Mouse (Mus musculus) brown adipose tissue, adult 24 weeks (tissue): ENCODE data around the gene Ndufb4. TPM values are rescaled to one million over a fixed set of nuclear protein-coding genes. Genes with fewer than 3 reads are reported as not detected.

Experiments
- H3K27ac ChIP-seq: fragments of 200-500 bp; replicated peaks from 2 replicates; pipeline ENCODE4 v1.5.1; 2012; ENCODE audit warnings: low read depth, mild to moderate bottlenecking, low read length
- H3K4me1 ChIP-seq: fragments of 200-500 bp; 2 replicates; pipeline ENCODE4 v1.6.1; 2012; ENCODE audit warnings: low read length, mixed read lengths; ENCODE audit not compliant: control insufficient read depth, insufficient read depth, insufficient read length
- H3K4me3 ChIP-seq: fragments of 200-500 bp; 2 replicates; pipeline ENCODE4 v1.5.1; 2012; ENCODE audit warnings: low read depth, mild to moderate bottlenecking, low read length, moderate library complexity; ENCODE audit not compliant: insufficient read depth
- polyA plus RNA-seq: library from polyadenylated mRNA; stranded (reverse); fragments of >200 nt; gene quantifications from 2 replicates; pipeline ENCODE4 v1.2.4, GENCODE M21; 2012; ENCODE audit not compliant: missing spikeins, insufficient read depth, insufficient read length

Ndufb4 gene
- polyA plus RNA-seq, 1 experiment: 1,040 TPM

DNA sequence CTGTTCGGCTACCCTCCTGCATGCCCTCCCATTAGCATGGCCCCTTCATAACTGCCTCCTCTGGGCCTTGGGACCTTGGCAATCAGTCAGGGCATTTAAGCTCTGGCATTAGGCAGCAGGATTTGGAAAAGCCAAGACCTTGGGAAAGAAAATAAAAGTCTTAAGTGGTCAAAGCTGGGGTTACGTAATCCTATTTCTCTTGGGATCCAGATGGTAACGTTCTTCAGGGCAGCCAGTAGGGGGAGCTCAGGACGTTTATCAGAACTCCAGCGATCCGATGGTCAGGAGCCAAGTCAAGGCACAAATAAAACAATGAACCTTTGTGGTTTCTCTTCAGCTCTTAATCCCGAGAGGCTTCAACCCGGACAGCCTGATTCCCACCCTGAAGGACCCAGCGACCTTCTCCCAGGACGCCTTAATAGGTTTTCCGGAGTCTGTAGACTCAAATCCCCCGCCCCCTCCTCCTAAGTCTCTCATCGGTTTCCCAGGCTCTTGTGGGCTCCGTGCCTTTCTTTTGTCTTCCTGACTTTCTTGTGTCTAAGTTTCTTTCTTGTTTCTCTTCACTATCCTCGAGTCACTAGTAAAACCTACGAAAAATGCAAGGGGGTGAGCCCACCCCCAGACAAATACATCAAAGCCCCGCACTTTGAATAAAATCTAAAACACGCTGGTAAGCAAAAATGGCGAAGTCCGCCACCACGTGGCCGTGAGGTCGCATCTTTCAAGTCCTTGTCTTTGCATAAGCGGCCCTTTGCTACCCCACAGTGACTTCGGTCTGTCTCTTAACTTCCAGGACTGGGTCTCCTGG is 30.6 kb upstream of the Ndufb4 start:
- Histone ChIP-seq H3K4me3 (peak overlapping the region; percentile 51), H3K27ac (peak overlapping the region; percentile 53), H3K4me1 (peaks cover 10% of the 10 kb centered on the region)

GRCm38 (mm10) chr16:37684259-37684633 is 30.0 kb upstream of the Ndufb4 start:
- Histone ChIP-seq H3K27ac (peak overlapping the region; percentile 53), H3K4me1 (peaks cover 10% of the 10 kb centered on the region), H3K4me3 (peak overlapping the region; percentile 40)

- Histone ChIP-seq H3K27ac (peak overlapping the region; percentile 53; the same call in 1 of the 2 replicates), H3K4me3 (peak overlapping the region; percentile 11)
These were observed 29.2 kb upstream of the Ndufb4 start for GRCm38 (mm10) chr16:37683154-37684130.

DNA sequence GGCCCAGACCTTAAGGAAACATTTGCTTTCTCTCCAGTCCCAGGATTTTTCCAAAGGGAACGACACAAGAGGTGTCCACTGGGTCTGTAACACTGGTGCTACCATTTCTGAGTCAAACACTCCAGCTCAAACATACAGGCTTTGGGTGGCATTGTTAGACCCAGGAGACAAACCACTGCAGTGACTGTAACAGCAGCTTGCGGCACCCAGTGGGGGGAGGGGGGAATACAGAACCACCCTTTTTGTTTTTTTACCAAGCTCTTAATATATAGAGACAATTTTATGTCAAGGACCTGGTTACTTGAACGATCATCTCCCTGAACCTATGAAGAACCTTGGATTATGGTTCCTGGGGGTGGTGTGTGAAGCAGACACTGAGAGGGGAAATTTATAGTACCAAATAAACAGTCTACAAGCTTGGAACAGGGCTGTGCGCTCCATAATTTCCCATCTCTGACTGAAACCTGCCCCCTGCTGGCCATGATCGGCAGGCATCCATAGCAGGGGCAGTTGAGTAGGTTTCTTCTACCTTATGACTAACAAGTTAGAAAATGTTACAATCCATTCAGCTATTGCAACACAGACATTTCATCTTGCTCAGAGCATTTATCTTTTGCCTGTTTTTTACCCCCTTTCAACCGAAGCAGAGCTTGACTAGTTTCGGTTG is 28.2 kb upstream of the Ndufb4 start:
- H3K4me3 ChIP-seq: no peak overlapping the region
- no peak overlapping the region for H3K27ac ChIP-seq
- peaks cover 10% of the 10 kb centered on the region for H3K4me1 ChIP-seq

More at GRCm38 (mm10) chr16:37683154-37684130, 29.2 kb upstream of the Ndufb4 start:
- H3K4me1 ChIP-seq: peaks cover 10% of the 10 kb centered on the region

GRCm38 (mm10) chr16:37680831-37681230 is 26.6 kb upstream of the Ndufb4 start:
- Histone ChIP-seq H3K4me3 (no peak overlapping the region), H3K4me1 (peaks cover 10% of the 10 kb centered on the region), H3K27ac (no peak overlapping the region)

GRCm38 (mm10) chr16:37680216-37680615 is 26.0 kb upstream of the Ndufb4 start:
- Histone ChIP-seq H3K27ac (no peak overlapping the region), H3K4me3 (no peak overlapping the region), H3K4me1 (peaks cover 10% of the 10 kb centered on the region)

GRCm38 (mm10) chr16:37677586-37677985 is 23.3 kb upstream of the Ndufb4 start:
- no peaks in the 10 kb centered on the region for H3K4me1 ChIP-seq
- no peak overlapping the region for H3K4me3 ChIP-seq
- no peak overlapping the region for H3K27ac ChIP-seq

DNA sequence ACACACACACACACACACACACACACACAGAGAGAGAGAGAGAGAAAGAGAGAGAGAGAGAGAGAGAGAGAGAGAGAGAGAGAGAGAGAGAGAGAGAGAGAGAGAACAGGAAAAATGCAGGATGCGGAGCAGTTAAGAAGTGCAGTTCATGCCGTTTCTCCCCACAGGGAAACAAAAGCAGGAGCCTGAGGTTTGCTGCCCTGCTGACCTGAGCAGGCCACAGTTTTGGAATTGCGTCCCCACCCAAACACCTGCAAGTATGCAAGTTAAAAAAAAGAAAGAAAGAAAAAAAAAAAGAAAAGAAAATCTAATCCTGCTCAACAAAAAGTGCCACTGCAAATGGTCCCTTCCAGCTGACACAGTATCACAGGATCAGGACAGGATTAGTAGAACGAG is 22.4 kb upstream of the Ndufb4 start:
- Histone ChIP-seq H3K27ac (no peak overlapping the region), H3K4me1 (no peaks in the 10 kb centered on the region), H3K4me3 (no peak overlapping the region)

DNA sequence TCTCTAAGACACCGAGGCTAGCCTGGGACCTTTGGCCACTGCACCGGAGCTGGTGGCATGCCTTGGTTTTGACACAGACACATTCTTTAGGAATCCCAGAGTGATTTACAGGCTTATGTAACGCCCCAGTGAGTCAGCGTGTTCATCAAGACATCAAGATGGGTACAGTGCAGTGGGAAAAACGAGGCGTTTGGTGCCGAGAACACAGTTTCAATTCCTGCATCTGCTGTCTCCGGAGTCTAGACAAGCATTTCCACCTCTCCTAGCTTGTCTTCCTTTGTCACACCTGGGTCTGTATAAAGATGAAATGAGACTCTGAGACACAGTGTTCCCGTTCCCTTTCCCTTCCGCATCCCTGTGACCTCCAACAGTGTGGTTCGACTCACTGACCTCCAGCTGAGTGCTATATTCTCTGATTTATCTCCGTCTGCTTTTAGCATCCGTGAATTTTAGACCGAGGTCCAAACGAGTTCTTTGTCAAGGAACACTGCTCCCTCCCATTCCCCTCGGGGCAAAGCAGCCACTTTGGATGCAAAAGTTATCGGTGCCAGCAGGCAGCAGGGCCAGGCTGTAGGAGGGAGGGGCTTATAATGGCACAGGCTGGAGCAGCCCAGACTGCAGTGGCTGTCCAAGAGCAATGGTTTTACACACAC is 21.9 kb upstream of the Ndufb4 start:
- Histone ChIP-seq H3K4me3 (peak overlapping the region; percentile 26), H3K27ac (peak overlapping the region; percentile 35; the same call in 1 of the 2 replicates), H3K4me1 (no peaks in the 10 kb centered on the region)

GRCm38 (mm10) chr16:37675326-37675725 is 21.1 kb upstream of the Ndufb4 start:
- Histone ChIP-seq H3K4me3 (no peak overlapping the region), H3K27ac (no peak overlapping the region), H3K4me1 (no peaks in the 10 kb centered on the region)

- Histone ChIP-seq H3K4me1 (no peaks in the 10 kb centered on the region), H3K27ac (no peak overlapping the region), H3K4me3 (no peak overlapping the region)
These were observed 16.5 kb upstream of the Ndufb4 start for GRCm38 (mm10) chr16:37670666-37671283.

- Histone ChIP-seq H3K4me3 (no peak overlapping the region), H3K27ac (no peak overlapping the region), H3K4me1 (no peaks in the 10 kb centered on the region)
These were observed 11.2 kb upstream of the Ndufb4 start for GRCm38 (mm10) chr16:37665394-37665935.

GRCm38 (mm10) chr16:37663643-37664459 is 9.6 kb upstream of the Ndufb4 start:
- Histone ChIP-seq H3K4me3 (no peak overlapping the region), H3K4me1 (no peaks in the 10 kb centered on the region), H3K27ac (no peak overlapping the region)
